Mouse (Mus musculus) heart, adult 18-20 months (tissue): ENCODE measurements around the gene Trim23. TPM values are rescaled to one million over a fixed set of nuclear protein-coding genes. Genes with fewer than 3 reads are reported as not detected.
"Not testable (repeated sequence)": the region's sequence is repeated elsewhere in the genome, so short reads cannot be mapped to it uniquely, and the experiment has no call there.

Experiments used
- DNase-seq, 2 experiments: peaks; one replicate each; pipeline ENCODE4 v3.0.0; 2021 to 2022; ENCODE audit warnings: mixed read lengths in 1 of 2
- long read RNA-seq, 2 experiments: library from polyadenylated mRNA; stranded (forward); transcript quantifications; one replicate each; pipeline ENCODE4 v2.0.0; 2021
- total RNA-seq, 2 experiments: library from RNA; stranded (reverse); gene quantifications; 2 replicates each; pipeline ENCODE4 v1.2.3; 2021

Gene Trim23
- 10 to 100 TPM; 22.4 to 24.5 TPM for total RNA-seq
- long read RNA-seq, experiment 1, transcript Trim23-201 (11 exons, 3,416 nt), result major isoform, 6 of 12 reads
- long read RNA-seq, experiment 1, partial matches to known transcripts, result 5 of 12 reads
- long read RNA-seq, experiment 1, other reads (novel, unspliced or antisense), result 1 of 12 reads
- long read RNA-seq, experiment 2, partial matches to known transcripts, result 0 of 2 reads
- long read RNA-seq, experiment 2, other reads (novel, unspliced or antisense), result 0 of 2 reads

DNA sequence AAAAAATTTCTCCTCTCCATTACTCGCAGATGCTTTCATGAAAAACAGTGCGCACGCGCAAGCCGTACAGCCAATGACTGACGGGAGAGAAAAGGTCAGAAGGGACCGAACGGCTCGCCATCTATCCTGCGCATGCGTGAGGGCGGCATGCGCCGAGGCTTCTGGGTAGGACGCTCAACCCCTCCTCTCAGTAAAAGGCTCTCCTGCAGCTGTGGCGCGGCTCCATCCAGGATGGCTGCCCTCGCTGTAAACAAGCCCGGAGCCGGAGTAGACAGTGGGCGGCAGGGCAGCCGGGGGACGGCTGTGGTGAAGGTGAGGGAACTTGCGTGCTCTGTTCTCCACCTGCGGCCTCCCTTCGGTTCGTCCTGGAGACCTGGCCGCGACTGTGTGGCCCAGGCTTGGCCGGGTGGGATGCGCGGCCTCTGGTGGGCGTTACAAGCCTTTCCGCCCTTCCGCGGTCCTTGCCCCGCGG, at the start of gene Trim23:
Gene Trim23, plus strand, starts transcription at position 148 of the 472 bp plus-strand sequence.
- DNase-seq, result peak; percentile 98 to 99

DNA sequence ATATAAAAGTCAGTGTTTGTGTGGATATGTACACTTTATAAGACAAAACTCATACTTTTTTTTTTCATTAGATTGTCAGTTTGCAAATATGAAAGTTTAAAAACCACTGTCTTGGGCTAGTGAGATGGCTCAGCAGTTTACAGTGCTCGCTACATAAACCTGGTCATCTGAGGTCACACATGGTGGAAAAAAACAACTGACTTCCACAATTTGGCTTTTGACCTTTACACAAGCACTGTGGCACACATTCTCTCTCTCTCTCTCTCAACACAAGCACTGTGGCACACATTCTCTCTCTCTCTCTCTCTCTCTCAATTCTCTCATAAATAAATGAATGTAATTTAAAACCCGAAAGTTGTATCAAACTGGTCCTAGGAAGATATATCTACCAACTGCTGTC, 46.0 kb upstream of the Trim23 start:
- no peak for DNase-seq

DNA sequence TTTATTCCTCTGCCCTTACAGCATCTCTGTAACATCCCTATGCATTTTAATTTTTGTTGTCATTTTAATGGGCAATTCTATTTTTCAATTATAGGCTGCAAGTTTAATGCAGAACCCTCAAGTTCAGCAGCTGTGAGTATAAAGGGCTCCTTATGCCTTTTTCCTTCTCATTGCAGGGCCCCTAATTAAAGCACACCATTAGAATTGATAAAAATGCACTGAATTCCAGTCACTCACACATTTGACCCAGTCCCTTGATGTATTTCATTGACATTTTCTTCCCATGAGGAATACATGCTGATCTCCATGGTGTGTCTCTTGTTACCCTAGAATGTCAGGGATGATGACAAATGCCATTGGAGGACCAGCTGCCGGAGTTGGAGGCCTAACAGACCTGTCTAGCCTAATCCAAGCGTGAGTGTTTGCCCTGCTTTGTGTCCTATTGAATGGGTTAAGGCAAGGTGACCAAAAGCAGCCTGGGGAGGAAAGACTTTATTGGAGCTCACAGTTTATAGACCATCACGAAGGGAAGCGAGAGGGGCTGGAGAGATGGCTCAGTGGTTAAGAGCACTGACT, 44.0 kb upstream of the Trim23 start:
- no peak for DNase-seq

DNA sequence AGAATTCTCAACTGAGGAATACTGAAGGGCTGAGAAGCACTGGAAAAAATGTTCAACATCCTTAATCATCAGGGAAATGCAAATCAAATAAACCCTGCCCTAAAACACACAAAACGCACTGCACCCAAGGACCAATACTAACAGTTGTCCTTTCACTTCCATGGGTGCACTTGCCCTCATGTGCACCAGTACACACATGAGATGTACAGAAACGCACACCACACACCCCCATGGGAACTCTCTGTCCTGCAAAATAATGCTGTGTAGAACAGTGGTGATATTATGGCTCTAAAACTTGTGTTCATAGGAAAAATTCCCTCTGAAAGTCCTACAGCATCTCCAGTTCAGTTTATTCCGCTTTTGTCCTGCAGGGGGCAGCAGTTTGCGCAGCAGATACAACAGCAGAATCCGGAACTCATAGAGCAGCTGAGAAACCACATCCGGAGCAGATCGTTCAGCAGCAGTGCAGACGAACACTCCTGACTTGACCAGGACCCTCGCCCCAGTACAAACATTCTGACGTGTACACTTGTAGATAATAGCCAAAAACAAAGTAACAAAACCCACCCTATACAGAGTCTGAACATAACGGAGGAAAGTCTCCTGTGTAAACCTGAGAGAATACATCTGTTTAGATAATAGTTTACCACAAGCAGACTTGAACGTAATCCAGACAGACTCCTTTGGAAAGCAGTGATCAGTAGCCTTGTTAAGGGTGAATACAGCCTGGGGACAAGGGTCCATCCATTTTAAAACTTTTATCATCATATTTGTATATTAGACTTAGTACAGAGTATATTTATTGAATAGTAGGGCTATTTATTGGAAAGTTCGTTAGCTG, 39.0 kb upstream of the Trim23 start:
- DNase-seq, result peak; percentile 72 to 87

DNA sequence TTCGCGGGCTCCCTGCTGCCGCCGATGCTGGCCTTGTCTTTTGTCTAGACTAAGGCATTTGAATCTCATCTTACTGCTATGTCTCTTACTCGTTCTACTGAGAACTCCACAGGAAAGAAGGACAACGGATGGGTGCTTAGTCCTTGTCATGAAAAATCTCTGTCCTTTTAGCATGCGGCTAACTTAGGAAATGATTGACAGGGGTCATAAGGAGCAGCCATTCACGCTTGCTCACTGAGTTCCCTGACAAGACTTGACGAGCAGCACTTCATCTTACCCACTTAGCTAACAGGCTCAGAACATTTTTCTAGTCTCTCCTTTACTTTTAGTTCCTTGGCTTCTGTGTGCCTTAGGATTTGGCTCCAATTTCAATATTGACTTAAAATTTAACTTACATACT, 33.7 kb upstream of the Trim23 start:
- no peak for DNase-seq

DNA sequence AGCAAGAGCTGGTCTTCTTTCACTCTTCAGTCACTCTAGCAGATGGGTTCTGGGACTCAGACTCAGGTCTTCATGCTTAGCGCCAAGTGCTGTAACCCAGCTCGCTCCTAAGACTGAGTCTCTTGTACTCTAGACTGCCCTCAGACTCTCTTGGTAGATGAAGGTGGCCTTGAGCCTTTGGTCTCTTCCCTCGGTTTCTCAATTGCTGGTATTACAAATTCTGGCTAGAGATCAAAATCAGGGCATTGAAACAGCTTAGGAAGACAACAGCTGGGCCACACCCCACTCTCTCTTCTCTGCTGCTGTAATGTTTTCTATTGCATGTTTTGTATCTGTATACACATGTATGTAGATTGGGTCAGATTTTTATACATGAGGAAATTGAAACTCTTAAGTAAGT, 33.0 kb upstream of the Trim23 start:
- no peak for DNase-seq

DNA sequence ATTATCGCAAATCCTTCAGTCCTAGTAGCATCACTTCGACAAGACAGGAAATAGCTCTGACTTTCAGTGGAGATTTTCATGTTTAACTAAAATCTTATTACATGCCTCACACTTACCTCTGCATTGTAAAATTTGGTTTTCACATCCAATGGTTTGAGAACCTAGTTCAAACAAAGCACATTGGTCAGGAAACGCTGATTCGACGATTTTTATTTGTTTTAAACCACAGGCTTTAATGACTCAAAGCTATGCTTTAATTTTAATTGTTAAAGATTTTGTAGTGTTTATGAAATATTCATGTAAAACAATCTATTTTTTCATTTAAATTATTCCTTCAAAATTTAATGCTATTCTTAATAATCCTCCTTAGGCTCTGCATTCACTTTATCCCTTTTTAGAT, 24.4 kb upstream of the Trim23 start:
- DNase-seq, result no peak

DNA sequence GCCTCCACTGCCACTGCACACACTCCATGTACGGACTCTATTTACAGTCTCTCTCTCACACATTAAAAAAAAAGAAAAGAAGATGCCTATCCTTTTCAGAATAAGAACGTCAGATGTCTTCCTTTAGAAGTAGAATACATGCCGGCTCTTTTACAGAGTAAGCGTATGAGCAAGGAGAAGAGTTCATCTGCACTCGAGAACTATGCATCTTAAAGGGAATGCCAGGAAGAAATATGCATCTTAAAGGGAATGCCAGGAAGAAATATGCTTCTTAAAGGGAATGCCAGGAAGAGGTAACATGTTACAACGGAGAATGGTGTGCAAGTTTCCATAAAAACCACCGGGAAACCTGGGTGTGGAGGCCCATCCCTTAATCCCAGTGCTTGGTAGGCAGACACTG, 23.5 kb upstream of the Trim23 start:
- no peak for DNase-seq

DNA sequence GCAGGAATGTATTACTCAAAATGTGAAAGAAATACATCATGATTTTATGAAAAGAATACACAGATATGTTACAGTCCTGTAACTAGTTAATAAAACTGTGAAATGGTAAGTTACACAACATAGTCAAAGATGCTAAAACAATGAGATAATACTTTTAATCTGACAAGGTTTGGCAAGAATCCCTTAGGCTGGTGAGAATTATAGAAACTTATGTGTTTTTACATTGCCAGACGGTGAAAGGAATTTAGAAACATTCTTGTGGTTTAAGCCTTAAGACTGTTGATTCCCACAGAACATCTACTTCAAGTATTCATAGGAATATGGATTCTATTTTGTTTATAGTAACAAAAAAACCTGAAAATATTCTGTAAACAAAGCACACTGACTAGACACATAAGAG, 22.9 kb upstream of the Trim23 start:
- no peak for DNase-seq

DNA sequence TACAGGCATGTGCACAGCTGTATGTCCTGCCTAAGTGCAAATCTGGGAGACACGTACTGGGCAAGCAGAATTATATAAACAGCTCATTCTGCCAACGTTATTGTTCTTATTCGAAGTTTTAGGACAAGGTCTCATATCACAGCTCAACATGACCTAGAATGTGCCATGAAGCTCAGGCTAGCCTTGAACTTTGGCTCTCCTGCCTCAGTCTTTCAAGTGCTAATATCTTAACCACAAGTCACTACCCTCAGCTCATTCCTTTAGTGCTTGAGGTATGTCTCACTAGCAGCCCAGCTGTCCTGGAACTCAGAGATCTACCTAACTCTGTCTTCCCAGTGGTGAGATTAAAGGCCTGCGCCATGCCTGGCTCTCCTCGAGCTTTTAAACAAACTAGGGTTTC, 6.9 kb upstream of the Trim23 start:
- no peak for DNase-seq

DNA sequence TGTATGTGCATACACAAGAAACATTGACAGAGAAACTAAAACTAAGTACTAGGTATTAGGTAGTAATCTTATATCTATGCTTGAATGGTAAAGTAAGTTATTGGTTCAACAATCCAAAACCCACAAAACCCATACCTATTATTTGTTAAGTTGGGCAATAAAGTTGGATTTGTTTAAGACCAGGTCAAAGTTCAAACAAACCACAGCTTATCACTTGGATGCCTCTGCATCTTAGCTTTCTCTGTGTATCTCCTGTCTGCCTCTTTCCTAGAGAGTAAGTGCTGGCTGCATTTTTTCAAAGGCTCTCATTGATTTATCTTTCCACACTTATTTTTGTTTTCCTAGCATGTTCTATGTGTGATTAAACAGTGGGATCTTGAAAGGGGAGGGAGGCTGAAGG, 6.1 kb upstream of the Trim23 start:
- DNase-seq, result no peak

DNA sequence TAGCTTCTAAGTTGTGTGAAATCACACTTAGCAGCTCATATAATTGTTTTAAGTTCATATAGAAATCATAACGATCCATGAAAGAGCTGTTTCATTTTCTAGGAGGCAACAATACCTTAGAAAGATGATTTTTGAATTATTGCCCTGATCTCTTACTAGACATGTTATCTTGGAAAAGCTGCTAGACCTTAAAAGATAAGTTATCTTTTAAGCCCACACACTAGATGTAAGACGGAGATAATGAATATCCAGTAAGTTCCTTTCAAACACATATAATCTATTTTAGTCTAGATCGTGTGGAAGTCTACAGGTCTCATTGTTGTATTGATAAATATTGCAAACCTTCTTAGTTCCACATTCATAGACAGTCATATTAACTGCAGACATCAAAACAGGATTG, 1.7 kb upstream of the Trim23 start:
- no peak for DNase-seq

DNA sequence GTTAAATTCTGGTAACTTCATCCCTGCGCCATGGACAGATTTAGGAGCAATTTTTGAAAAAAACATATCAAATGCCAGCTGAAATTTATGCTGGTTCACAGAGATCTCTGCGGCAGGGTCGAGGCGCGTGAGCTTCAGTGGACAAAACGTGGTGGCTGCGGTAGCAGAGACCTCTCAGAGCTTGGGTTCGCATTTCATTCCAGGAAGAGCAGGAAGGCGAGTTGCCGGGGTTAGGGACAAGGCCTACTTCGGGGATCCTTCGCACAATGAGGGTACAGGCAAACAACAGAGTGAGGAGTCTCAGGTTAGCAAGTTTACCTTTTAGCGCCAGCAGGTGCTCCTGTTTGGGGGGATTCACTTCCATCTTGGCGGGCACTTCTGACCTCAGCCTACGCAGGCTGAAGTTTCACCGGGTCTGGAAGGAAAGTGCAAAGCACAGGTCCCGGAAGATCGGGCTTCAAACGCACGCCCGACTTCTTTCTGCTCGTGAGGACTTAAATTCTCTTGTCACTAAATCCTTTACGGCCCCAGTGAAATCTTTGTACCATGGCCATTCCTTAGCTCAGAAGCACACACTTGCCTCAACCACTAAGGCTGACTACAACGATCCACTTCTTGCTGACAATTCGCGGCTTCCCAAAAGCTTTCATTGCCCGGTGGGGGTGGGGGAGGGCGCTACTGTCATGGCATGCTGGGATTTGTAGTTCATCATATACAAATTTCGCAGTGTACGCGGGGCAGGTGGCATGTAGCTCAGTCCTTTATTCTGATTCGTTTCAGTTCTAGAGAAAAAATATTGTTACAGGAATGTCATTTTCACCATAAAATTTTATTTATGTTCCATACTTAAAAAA, 574 bp upstream of the Trim23 start, which contains the start of gene Trappc13:
Gene Trappc13, minus strand, starts transcription at position 674 of the 854 bp plus-strand sequence.
- no peak for DNase-seq

DNA sequence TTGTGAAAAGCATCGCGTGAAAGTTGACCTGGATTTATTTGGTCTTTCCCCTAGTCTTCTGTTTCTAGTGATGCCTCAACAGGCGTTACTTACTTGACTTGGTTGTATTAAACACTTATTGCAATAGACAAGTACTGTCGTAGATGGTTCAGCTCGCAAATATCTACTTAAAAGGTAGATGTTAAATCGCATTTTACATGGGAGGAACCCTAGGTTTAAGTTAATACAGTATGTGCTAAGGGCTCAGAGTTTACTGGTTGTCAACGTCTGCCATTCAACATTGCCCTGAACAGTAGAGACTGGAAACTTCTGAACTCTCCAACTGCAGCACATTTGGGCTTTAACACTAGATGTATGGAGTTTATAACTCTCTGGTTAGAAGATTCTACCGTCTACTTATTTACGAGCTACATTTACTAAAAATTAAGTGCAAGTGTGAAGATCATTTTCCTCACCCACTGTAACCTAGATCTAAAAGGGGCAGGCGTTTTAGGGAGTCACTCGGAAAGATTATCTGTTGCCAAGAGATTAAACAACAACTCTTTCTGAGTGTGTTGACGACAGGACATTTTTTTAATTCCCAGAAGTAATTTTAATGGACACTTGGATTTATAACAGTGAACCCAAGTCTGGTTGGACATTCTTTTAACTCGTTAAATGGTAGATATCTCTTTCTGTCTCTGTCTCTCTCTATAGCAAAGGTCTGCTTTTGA, 735 bp downstream of the Trim23 start:
- no peak for DNase-seq

DNA sequence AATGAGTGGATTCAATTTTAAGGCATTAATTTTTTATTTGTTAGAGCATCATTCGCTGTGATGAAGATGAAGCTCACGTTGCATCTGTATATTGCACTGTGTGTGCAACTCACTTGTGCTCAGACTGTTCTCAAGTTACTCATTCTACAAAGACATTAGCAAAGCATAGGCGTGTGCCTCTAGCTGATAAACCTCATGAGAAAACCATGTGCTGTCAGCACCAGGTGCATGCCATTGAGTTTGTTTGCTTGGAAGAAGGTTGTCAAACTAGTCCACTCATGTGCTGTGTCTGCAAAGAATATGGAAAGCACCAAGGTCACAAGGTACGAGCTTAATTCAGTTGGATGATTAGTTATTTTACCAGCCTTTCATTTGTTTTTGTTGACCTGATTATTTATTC, 8.8 kb downstream of the Trim23 start:
- DNase-seq, result no peak

DNA sequence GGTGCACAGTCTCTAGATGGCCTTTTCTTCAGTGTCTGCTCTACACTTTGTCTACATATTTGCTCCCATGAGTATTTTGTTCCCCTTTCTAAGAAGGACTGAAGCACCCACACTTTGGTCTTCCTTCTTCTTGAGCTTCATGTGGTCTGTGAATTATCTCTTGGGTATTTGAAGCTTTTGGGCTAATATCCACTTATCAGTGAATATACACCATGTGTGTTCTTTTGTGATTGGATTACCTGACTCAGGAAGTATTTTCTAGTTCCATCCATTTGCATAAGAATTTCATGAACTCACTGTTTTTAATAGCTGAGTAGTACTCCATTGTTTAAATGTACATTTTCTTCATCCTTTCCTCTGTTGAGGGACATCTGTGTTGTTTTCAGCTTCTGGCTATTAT, 17.3 kb downstream of the Trim23 start:
- DNase-seq, result not testable (repeated sequence)

DNA sequence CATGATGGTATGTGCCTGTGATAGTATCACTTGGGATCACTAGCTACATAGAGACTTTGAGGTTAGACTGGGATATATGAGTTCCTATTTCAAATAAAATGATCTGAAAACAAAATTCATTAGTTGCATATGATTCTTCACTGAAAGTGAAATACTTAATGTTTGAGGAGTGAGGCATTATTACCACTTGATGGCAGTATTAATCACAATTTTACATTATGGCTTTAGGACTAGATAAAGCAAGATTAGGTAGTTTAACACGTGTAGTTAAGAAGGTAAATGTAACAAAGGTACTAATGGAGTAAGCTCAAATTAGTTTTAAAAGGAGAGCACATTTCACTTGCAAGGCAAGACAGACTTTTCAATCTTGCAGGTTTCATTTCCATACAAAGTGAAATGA, 25.7 kb downstream of the Trim23 start:
- no peak for DNase-seq

DNA sequence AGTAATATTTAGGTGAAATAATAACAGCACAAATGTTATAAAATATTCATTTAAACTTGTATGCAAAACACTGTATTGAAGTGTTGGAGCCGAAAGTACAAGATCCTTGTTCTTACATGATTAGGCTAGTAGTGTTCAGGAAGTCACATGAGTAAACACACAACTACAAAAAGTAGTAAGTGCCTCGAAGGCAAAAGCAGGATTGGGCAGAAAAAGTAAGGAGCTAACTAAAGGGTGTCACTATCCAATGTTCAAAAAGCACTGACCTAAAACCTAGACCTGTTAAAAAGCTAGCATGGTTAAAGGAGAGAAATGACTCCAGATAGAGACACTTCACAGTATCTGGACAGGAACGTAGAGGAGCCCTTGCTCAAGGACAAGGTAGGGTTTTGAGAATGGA, 48.9 kb downstream of the Trim23 start:
- DNase-seq, result no peak

DNA sequence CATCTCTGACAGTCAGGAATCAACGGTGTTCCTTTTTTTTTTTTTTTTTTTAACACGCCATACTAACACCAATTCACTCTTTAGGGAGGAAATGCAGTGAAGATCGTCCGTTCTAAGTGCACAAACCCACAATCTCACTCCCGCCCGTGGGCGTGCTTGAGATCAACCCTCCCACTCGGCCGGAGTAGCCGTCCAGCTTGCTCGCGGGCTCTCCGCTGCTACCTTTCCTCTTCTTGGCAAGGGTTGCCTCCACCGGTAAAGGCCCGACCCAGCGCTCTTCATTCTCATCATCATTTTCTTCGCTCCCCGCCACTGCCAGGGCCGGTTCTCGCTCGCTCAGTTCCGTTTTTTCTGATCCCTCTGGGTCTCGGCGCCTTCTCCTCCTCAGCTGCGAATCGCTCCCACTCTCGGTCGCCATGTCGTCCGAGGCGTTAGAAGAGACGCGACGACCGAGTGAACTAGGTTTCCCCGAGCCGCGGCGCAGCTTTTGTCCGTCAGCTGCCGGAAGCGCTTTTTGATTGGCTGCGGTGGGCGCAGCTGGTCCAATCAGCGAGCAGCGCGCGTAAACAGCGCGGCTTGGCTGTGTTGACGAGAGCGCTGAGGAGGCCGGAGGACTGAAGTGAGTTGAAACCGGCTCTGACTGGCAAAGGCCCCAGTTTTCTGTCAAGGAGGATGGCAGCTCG, 49.9 kb downstream of the Trim23 start, which contains the start of the genes Cenpk and Ppwd1:
Gene Cenpk, plus strand, starts transcription at position 228 of the 683 bp plus-strand sequence.
Gene Ppwd1, minus strand, starts transcription at position 460 of the 683 bp plus-strand sequence.
- DNase-seq, result peak; percentile 97 to 98

DNA sequence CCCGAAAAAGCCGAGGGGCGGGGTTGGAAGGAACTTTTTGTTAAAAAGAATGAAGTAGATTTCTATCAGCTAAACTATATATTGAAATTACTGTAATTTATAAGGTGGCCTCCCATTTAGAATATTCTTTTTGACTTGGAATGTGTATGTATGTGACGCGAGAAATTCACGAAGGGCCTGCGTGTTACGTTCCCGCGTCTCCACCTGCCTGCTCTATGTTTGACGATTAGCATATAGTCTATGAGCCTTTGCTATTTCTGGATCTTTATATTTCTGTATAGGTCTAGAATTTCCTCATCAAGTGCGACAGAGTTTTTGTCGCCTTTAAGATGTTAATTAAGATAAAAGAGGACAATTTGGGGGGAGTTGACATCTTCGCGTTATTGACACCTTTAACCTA, 50.6 kb downstream of the Trim23 start:
- DNase-seq, result no peak
